Mouse (Mus musculus): Measurements from ENCODE around the gene Gabra5. TPM values are rescaled to one million over a fixed set of nuclear protein-coding genes. Genes with fewer than 3 reads are reported as not detected.

The Gabra5 gene
- total and polyA plus RNA-seq, 3 experiments: 0.11 TPM; not detected in 2

DNA sequence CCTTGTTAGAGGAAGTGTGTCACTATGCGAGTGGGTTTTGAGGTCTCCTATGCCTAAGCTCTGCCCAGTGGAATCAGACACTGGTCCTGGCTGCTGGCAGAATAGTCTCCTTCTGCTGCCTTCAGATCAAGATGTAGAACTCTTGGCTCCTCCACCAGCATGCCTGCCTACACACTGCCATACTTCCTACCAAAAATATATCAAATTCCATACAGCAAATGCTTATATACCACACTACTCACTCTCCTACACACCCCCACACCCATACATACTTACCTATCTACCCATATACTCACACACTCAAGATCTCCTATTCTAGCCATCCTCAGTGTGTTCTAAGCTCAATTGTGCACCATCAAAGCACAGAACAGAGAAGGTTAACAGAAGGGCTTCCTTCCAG lies 38.5 kb downstream of the Gabra5 start:
- no peak for TF ChIP-seq GATA1 (IDR thresholded peaks at IDR 0.05; ENCODE audit: borderline replicate concordance, low read length)
- TF ChIP-seq GATA2 (IDR thresholded peaks at IDR 0.05; ENCODE audit: borderline replicate concordance, low read depth, low read length): no peak
- TF ChIP-seq TAL1 (conservative IDR thresholded peaks at IDR 0.05; ENCODE audit: low read depth, low read length): no peak
- TF ChIP-seq CTCF (IDR thresholded peaks at IDR 0.05; ENCODE audit: low read depth, low read length): no peak
- TF ChIP-seq POLR2AphosphoS5 (IDR thresholded peaks at IDR 0.05; ENCODE audit: insufficient replicate concordance, low read depth, low read length): no peak
- Histone ChIP-seq H3K9me3 (replicated peaks) (peaks cover 11% of the 10 kb centered on the region), H3K27me3 (ENCODE audit: insufficient read depth, low read length) (no peaks in the 10 kb centered on the region), H3K4me3 (ENCODE audit: low read depth, low read length) (no peak overlapping the region), H3K36me3 (replicated peaks) (no peaks in the 10 kb centered on the region), H3K4me1 (ENCODE audit: insufficient read depth, low read depth, low read length) (no peaks in the 10 kb centered on the region)
- ATAC-seq (ENCODE audit: extremely low read depth, insufficient number of reproducible peaks, low FRiP score, poor library complexity, severe bottlenecking) (no peak), DNase-seq (ENCODE audit: low spot score) (no peak)

DNA sequence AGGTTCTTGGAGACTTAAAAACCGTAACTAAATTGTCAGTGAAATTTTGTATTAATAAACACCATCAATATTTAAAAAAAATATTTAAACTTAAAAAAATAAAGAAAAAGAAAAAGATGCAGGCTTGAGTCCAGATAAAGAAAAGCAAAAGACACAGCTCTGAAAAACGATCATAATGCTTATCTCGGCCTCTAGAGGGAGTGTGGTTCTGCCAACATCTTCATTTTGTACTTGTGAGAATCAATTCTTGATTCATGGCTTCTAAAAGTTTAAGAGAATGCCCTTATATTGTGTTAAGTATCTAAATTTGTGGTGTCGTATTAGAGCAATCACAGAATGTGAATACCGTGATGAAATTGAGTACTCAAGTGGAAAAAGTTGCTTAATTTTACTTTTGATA lies 49.5 kb downstream of the Gabra5 start:
- Histone ChIP-seq H3K36me3 (replicated peaks) (no peaks in the 10 kb centered on the region), H3K9me3 (replicated peaks) (no peaks in the 10 kb centered on the region), H3K27me3 (ENCODE audit: insufficient read depth, low read length) (no peaks in the 10 kb centered on the region), H3K4me1 (ENCODE audit: insufficient read depth, low read depth, low read length) (no peaks in the 10 kb centered on the region), H3K4me3 (ENCODE audit: low read depth, low read length) (no peak overlapping the region)
- TF ChIP-seq POLR2AphosphoS5 (IDR thresholded peaks at IDR 0.05; ENCODE audit: insufficient replicate concordance, low read depth, low read length) (no peak), TAL1 (conservative IDR thresholded peaks at IDR 0.05; ENCODE audit: low read depth, low read length) (no peak), GATA2 (IDR thresholded peaks at IDR 0.05; ENCODE audit: borderline replicate concordance, low read depth, low read length) (no peak), CTCF (IDR thresholded peaks at IDR 0.05; ENCODE audit: low read depth, low read length) (no peak), GATA1 (IDR thresholded peaks at IDR 0.05; ENCODE audit: borderline replicate concordance, low read length) (no peak)
- DNase-seq (ENCODE audit: low spot score) (no peak), ATAC-seq (ENCODE audit: extremely low read depth, insufficient number of reproducible peaks, low FRiP score, poor library complexity, severe bottlenecking) (no peak)

GRCm38 (mm10) chr7:57448239-57448638 lies 61.6 kb downstream of the Gabra5 start:
- H3K4me1 ChIP-seq (ENCODE audit: insufficient read depth, low read depth, low read length): no peaks in the 10 kb centered on the region
- H3K4me3 ChIP-seq (ENCODE audit: low read depth, low read length): no peak overlapping the region
- DNase-seq (ENCODE audit: low spot score) (no peak), ATAC-seq (ENCODE audit: extremely low read depth, insufficient number of reproducible peaks, low FRiP score, poor library complexity, severe bottlenecking) (no peak)
- no peak for TF ChIP-seq GATA1 (IDR thresholded peaks at IDR 0.05; ENCODE audit: borderline replicate concordance, low read length)
- TF ChIP-seq POLR2AphosphoS5 (IDR thresholded peaks at IDR 0.05; ENCODE audit: insufficient replicate concordance, low read depth, low read length): no peak
- no peak for TF ChIP-seq GATA2 (IDR thresholded peaks at IDR 0.05; ENCODE audit: borderline replicate concordance, low read depth, low read length)
- no peak for TF ChIP-seq CTCF (IDR thresholded peaks at IDR 0.05; ENCODE audit: low read depth, low read length)
- no peak for TF ChIP-seq TAL1 (conservative IDR thresholded peaks at IDR 0.05; ENCODE audit: low read depth, low read length)
- H3K27me3 ChIP-seq (ENCODE audit: insufficient read depth, low read length): no peaks in the 10 kb centered on the region
- 0 out of 2 replicates have a peak, but pooled peaks cover 2% of the 10 kb centered on the region for H3K9me3 ChIP-seq (replicated peaks)
- H3K36me3 ChIP-seq (replicated peaks): no peaks in the 10 kb centered on the region

DNA sequence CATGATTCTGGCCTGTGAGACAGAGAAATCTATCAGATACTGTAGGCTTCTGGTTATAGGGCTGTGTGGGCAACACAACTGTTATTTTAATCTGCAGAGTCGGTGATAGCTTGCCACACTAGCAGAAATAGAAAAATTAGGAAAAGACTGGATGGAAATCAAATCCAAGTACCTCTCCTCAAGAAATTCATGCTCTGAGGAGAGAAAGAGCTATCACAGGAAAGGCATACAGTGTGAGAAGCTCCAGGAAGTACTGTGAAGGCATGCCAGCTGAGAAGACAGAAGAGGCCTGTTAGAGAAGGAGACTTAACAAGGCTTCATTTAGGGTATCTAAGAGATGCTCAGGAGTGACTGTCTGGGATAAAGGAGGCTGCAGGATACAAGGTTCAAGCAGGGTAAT lies 87.2 kb downstream of the Gabra5 start:
- H3K9me3 ChIP-seq (replicated peaks): peaks cover 19% of the 10 kb centered on the region
- no peaks in the 10 kb centered on the region for H3K27me3 ChIP-seq (ENCODE audit: insufficient read depth, low read length)
- ATAC-seq (ENCODE audit: extremely low read depth, insufficient number of reproducible peaks, low FRiP score, poor library complexity, severe bottlenecking): no peak
- no peaks in the 10 kb centered on the region for H3K36me3 ChIP-seq (replicated peaks)
- H3K4me1 ChIP-seq (ENCODE audit: insufficient read depth, low read depth, low read length): no peaks in the 10 kb centered on the region
- no peak for TF ChIP-seq TAL1 (conservative IDR thresholded peaks at IDR 0.05; ENCODE audit: low read depth, low read length)
- TF ChIP-seq GATA1 (IDR thresholded peaks at IDR 0.05; ENCODE audit: borderline replicate concordance, low read length): no peak
- no peak for TF ChIP-seq CTCF (IDR thresholded peaks at IDR 0.05; ENCODE audit: low read depth, low read length)
- TF ChIP-seq POLR2AphosphoS5 (IDR thresholded peaks at IDR 0.05; ENCODE audit: insufficient replicate concordance, low read depth, low read length): no peak
- TF ChIP-seq GATA2 (IDR thresholded peaks at IDR 0.05; ENCODE audit: borderline replicate concordance, low read depth, low read length): no peak
- H3K4me3 ChIP-seq (ENCODE audit: low read depth, low read length): no peak overlapping the region
- no peak for DNase-seq (ENCODE audit: low spot score)

- Histone ChIP-seq H3K9me3 (replicated peaks) (peaks cover 19% of the 10 kb centered on the region), H3K4me3 (ENCODE audit: low read depth, low read length) (no peak overlapping the region), H3K4me1 (ENCODE audit: insufficient read depth, low read depth, low read length) (no peaks in the 10 kb centered on the region), H3K27me3 (ENCODE audit: insufficient read depth, low read length) (no peaks in the 10 kb centered on the region), H3K36me3 (replicated peaks) (no peaks in the 10 kb centered on the region)
- TF ChIP-seq POLR2AphosphoS5 (IDR thresholded peaks at IDR 0.05; ENCODE audit: insufficient replicate concordance, low read depth, low read length) (no peak), TAL1 (conservative IDR thresholded peaks at IDR 0.05; ENCODE audit: low read depth, low read length) (no peak), GATA2 (IDR thresholded peaks at IDR 0.05; ENCODE audit: borderline replicate concordance, low read depth, low read length) (no peak), GATA1 (IDR thresholded peaks at IDR 0.05; ENCODE audit: borderline replicate concordance, low read length) (no peak), CTCF (IDR thresholded peaks at IDR 0.05; ENCODE audit: low read depth, low read length) (no peak)
- ATAC-seq (ENCODE audit: extremely low read depth, insufficient number of reproducible peaks, low FRiP score, poor library complexity, severe bottlenecking): no peak
- DNase-seq (ENCODE audit: low spot score): no peak
Observed at GRCm38 (mm10) chr7:57421044-57421443, 88.8 kb downstream of the Gabra5 start.

GRCm38 (mm10) chr7:57419392-57419791 lies 90.5 kb downstream of the Gabra5 start, which contains the start of gene Gabrb3:
Gene Gabrb3 (plus strand): TSS chr7:57419692.
- H3K4me1 ChIP-seq (ENCODE audit: insufficient read depth, low read depth, low read length): no peaks in the 10 kb centered on the region
- DNase-seq (ENCODE audit: low spot score): no peak
- no peaks in the 10 kb centered on the region for H3K36me3 ChIP-seq (replicated peaks)
- H3K27me3 ChIP-seq (ENCODE audit: insufficient read depth, low read length): no peaks in the 10 kb centered on the region
- peaks cover 19% of the 10 kb centered on the region for H3K9me3 ChIP-seq (replicated peaks)
- no peak within 1 kb of the TSS for H3K4me3 ChIP-seq (ENCODE audit: low read depth, low read length)
- TF ChIP-seq POLR2AphosphoS5 (IDR thresholded peaks at IDR 0.05; ENCODE audit: insufficient replicate concordance, low read depth, low read length) (no peak), GATA1 (IDR thresholded peaks at IDR 0.05; ENCODE audit: borderline replicate concordance, low read length) (no peak), TAL1 (conservative IDR thresholded peaks at IDR 0.05; ENCODE audit: low read depth, low read length) (no peak), CTCF (IDR thresholded peaks at IDR 0.05; ENCODE audit: low read depth, low read length) (no peak), GATA2 (IDR thresholded peaks at IDR 0.05; ENCODE audit: borderline replicate concordance, low read depth, low read length) (no peak)
- ATAC-seq (ENCODE audit: extremely low read depth, insufficient number of reproducible peaks, low FRiP score, poor library complexity, severe bottlenecking): no peak

All from G1E (cell line).